Mouse (Mus musculus) kidney, adult 2 months (tissue): Measurements from ENCODE around the gene Vps29. TPM values are rescaled to one million over a fixed set of nuclear protein-coding genes. Genes with fewer than 3 reads are reported as not detected.

Experiments
- DNase-seq: peaks from one replicate; pipeline ENCODE4 v3.0.0; 2021
- H3K27ac ChIP-seq: fragments of 200-500 bp; 2 replicates; pipeline ENCODE4 v1.5.1; 2012; ENCODE audit warnings: low read depth, low read length, control low read depth, inconsistent platforms; ENCODE audit not compliant: insufficient read depth
- H3K27me3 ChIP-seq: fragments of 200-500 bp; replicated peaks from 2 replicates; pipeline ENCODE4 v1.6.1; 2012; ENCODE audit warnings: mild to moderate bottlenecking, moderate library complexity, low read length, inconsistent platforms; ENCODE audit not compliant: control insufficient read depth, insufficient read depth
- H3K36me3 ChIP-seq: fragments of 200-500 bp; 2 replicates; pipeline ENCODE4 v1.6.1; 2012; ENCODE audit warnings: mild to moderate bottlenecking, moderate library complexity, low read length, inconsistent platforms; ENCODE audit not compliant: control insufficient read depth, insufficient read depth
- H3K4me1 ChIP-seq: fragments of 200-500 bp; 2 replicates; pipeline ENCODE4 v1.6.1; 2011; ENCODE audit warnings: low read length; ENCODE audit not compliant: control insufficient read depth, insufficient read depth
- H3K4me3 ChIP-seq: fragments of 200-500 bp; 2 replicates; pipeline ENCODE4 v1.5.1; 2011; ENCODE audit warnings: mild to moderate bottlenecking, low read depth, low read length, control low read depth; ENCODE audit not compliant: insufficient read depth
- CTCF ChIP-seq: fragments of 200-500 bp; conservative IDR thresholded peaks from 2 replicates; pipeline ENCODE4 v1.5.1; 2011; ENCODE audit warnings: low read depth, mild to moderate bottlenecking, control low read depth, low read length, moderate library complexity, mixed read lengths; ENCODE audit not compliant: insufficient read depth, insufficient read length
- POLR2A ChIP-seq: fragments of 200-500 bp; IDR thresholded peaks from one replicate; pipeline ENCODE4 v1.6.1; 2011; ENCODE audit warnings: low read depth, low read length, control low read depth
- WGBS: fragments of 180-500 bp; shearing (Covaris S2); methylation state at CpG from one replicate; pipeline ENCODE4 v1.1.7; 2018; 5-methylcytosine and 5-hydroxymethylcytosine counted together
- polyA plus RNA-seq: library from polyadenylated mRNA; depleted of rRNA; stranded (reverse); fragments of >200 nt; gene quantifications from 2 replicates; pipeline ENCODE4 v1.2.3, GENCODE M21; 2012

The Vps29 gene
- polyA plus RNA-seq, 1 experiment = 133 TPM

- TF ChIP-seq CTCF = no peak
- no peak for TF ChIP-seq POLR2A
- no peak for DNase-seq
- Histone ChIP-seq H3K27ac (no peak overlapping the region), H3K36me3 (no peaks in the 10 kb centered on the region), H3K4me3 (no peak overlapping the region), H3K27me3 (no peaks in the 10 kb centered on the region), H3K4me1 (peaks cover 8% of the 10 kb centered on the region)
- WGBS = 50% methylated on average over 16 of the region's 16 CpGs
Observed at GRCm38 (mm10) chr5:122391178-122391785, 37.1 kb downstream of the Vps29 start.

- H3K36me3 ChIP-seq = no peaks in the 10 kb centered on the region
- H3K4me1 ChIP-seq = peaks cover 8% of the 10 kb centered on the region
- TF ChIP-seq POLR2A = peak; percentile 54
- peak; percentile 94 for TF ChIP-seq CTCF
- peak; percentile 95 for DNase-seq
- H3K27me3 ChIP-seq = no peaks in the 10 kb centered on the region
- WGBS = under 1% methylated on average over 39 of the region's 39 CpGs
- H3K4me3 ChIP-seq = peak within 1 kb of the TSS; percentile 98
- H3K27ac ChIP-seq = peak within 1 kb of the TSS; percentile 84
Observed at GRCm38 (mm10) chr5:122391786-122392180, 37.6 kb downstream of the Vps29 start, which contains the start of gene Arpc3. Gene Arpc3, plus strand, starts transcription at chr5:122391878.

- Histone ChIP-seq H3K36me3 (no peaks in the 10 kb centered on the region), H3K27me3 (no peaks in the 10 kb centered on the region), H3K4me1 (peaks cover 8% of the 10 kb centered on the region), H3K4me3 (peak overlapping the region; percentile 98), H3K27ac (peak overlapping the region; percentile 84)
- peak; percentile 37 for DNase-seq
- 7% methylated on average over 19 of the region's 19 CpGs for WGBS
- no peak for TF ChIP-seq CTCF
- TF ChIP-seq POLR2A = no peak
Observed at GRCm38 (mm10) chr5:122392227-122393004, 38.2 kb downstream of the Vps29 start.

DNA sequence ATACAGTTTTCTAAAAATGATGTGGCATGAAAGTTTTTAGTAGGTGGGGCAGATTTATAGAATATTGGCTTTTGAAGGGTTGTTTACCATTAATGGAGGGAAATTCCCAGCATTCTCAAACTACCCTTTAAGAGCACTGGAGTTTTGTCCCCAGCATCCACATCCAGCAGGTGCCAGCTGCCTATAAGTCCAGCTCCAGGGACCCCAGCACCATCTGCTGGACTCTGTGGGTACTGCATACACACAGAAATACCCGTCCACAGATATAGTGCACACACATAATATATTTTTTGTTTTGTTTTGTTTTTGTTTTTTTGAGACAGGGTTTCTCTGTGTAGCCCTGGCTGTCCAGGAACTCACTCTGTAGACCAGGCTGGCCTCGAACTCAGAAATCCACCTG, 39.7 kb downstream of the Vps29 start:
- no peak overlapping the region for H3K27ac ChIP-seq
- peaks cover 8% of the 10 kb centered on the region for H3K4me1 ChIP-seq
- TF ChIP-seq POLR2A (no peak), CTCF (peak; percentile 81)
- 37% methylated on average over 2 of the region's 2 CpGs for WGBS
- H3K4me3 ChIP-seq = no peak overlapping the region
- no peaks in the 10 kb centered on the region; the same call in 1 of the 2 replicates for H3K36me3 ChIP-seq
- no peaks in the 10 kb centered on the region for H3K27me3 ChIP-seq
- peak; percentile 80 for DNase-seq

- DNase-seq = peak; percentile 83
- H3K36me3 ChIP-seq = no peaks in the 10 kb centered on the region; the same call in 1 of the 2 replicates
Observed at GRCm38 (mm10) chr5:122396791-122397190, 42.6 kb downstream of the Vps29 start.

GRCm38 (mm10) chr5:122397495-122397894, 43.3 kb downstream of the Vps29 start:
- no peaks in the 10 kb centered on the region for H3K27me3 ChIP-seq
- no peak overlapping the region for H3K4me3 ChIP-seq
- peaks cover 15% of the 10 kb centered on the region for H3K4me1 ChIP-seq
- H3K36me3 ChIP-seq = no peaks in the 10 kb centered on the region; the same call in 1 of the 2 replicates
- 83% methylated on average over 8 of the region's 8 CpGs for WGBS
- TF ChIP-seq CTCF = no peak
- TF ChIP-seq POLR2A = no peak
- no peak for DNase-seq
- peak overlapping the region; percentile 74 for H3K27ac ChIP-seq

More at GRCm38 (mm10) chr5:122396791-122397190, 42.6 kb downstream of the Vps29 start:
- TF ChIP-seq CTCF (no peak), POLR2A (no peak)
- Histone ChIP-seq H3K4me1 (peaks cover 11% of the 10 kb centered on the region), H3K4me3 (peak overlapping the region; percentile 23; the same call in 1 of the 2 replicates), H3K27ac (peak overlapping the region; percentile 86), H3K27me3 (no peaks in the 10 kb centered on the region)
- 67% methylated on average over 10 of the region's 10 CpGs for WGBS

DNA sequence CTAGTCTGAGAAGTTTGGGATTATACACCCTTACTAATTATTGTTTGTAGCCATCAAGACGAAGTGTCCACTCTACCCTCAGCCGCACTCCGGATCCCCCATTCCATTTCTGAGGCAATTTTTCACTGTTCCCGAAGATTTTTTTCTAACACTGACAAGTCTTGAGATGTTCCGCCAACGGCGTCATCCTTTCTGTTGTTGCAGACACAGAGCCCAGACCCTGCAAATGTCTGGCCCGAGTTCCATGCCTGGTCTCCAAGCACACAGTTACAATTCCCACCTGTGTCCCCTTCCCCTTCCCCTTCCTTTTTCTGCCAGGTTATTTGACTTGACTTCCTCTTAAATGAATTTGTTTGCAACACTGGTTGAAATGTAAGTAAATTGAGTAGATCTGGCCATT, 45.7 kb downstream of the Vps29 start:
- no peak overlapping the region; the same call in 1 of the 2 replicates for H3K27ac ChIP-seq
- WGBS = 70% methylated on average over 8 of the region's 8 CpGs

More for the DNA sequence above, 45.7 kb downstream of the Vps29 start:
- TF ChIP-seq POLR2A = no peak
- TF ChIP-seq CTCF = no peak
- DNase-seq = no peak
- H3K4me3 ChIP-seq = no peak overlapping the region
- peaks cover 13% of the 10 kb centered on the region; the same call in 1 of the 2 replicates for H3K4me1 ChIP-seq
- no peaks in the 10 kb centered on the region; the same call in 1 of the 2 replicates for H3K36me3 ChIP-seq
- H3K27me3 ChIP-seq = no peaks in the 10 kb centered on the region
